Mouse (Mus musculus) embryonic fibroblast, embryonic 13.5 days (primary cell): ENCODE data around the gene St6gal1.

ENCODE experiments used
- CTCF ChIP-seq: IDR thresholded peaks from 2 replicates; pipeline ENCODE4 v1.5.1; 2011; ENCODE audit warnings: mild to moderate bottlenecking, control low read depth, low read length, moderate library complexity, borderline replicate concordance; ENCODE audit not compliant: insufficient read depth
- POLR2A ChIP-seq: IDR thresholded peaks from 2 replicates; pipeline ENCODE4 v1.6.1; 2011; ENCODE audit warnings: low read depth, mild to moderate bottlenecking, control low read depth, low read length, moderate library complexity

DNA sequence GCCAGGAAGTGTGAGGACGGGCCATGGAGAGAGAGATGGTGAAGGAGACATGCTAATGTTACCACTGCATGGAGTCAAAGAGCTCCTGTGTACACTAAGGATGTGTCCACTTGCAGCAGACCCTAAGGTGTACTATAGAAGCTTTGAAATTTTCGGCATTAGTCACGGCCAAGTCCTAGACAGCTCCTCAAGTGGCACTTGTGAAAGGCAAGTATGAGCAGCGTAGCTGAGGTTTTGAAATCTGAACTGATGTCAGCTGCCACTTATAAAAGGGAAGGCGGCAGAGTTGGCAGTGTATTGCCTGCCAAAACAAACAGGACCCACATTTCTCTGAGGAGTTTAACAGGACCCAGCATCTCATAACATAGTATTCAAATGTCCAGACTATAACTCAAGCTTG is 71.2 kb downstream of the St6gal1 start:
- no peak for TF ChIP-seq CTCF
- TF ChIP-seq POLR2A: no peak
